Mouse (Mus musculus) left cerebral cortex, adult 2 months (tissue): ENCODE measurements at regions not wholly inside any gene's neighbourhood (a gene's known extent, or its start where the extent isn't known, plus 50 kb on each side); places are given as distances from the start of the nearest gene placed in this dataset.

Experiments
- DNase-seq, 2 experiments: peaks; one replicate each; pipeline ENCODE4 v3.0.0; 2021 to 2022; ENCODE audit warnings: low spot score in 2 of 2, mixed read lengths in 1 of 2; ENCODE audit errors: extremely low spot score in 1 of 2
- H3K27ac ChIP-seq: fragments of 200-600 bp; 2 replicates; pipeline ENCODE4 v1.8.1; 2022
- H3K4me3 ChIP-seq: fragments of 200-600 bp; 2 replicates; pipeline ENCODE4 v1.8.1; 2022
- CTCF ChIP-seq: fragments of 200-600 bp; IDR thresholded peaks from 2 replicates; pipeline ENCODE4 v1.8.1; 2022; ENCODE audit warnings: antibody characterized with exemption, mild to moderate bottlenecking, moderate library complexity
- intact Hi-C: fragments of 180-260 bp; cut with DNase I; formaldehyde crosslinking; loops from one replicate; pipeline ENCODE4 v1.15.1; 2025

DNA sequence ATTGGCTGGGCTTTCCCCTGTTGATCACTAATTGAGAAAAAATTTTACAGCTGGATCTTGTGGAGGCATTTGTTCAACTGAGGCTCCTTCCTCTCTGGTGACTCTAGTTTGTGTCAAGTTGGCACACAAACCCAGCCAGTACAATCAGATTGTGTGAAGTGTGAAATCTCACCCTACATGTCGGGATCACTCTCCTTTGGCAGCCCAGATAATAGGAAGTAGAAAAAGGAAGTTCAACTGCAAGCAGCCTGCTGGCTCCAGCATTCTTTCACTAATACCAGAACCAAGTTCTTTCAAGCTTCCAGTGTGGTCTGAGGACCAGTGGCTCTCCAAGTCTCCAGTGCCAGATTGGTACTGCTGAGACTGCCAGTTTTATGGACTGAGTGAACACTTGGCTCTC lies 2195.2 kb upstream of the Gm7489 start:
- Histone ChIP-seq H3K27ac (no peak overlapping the region), H3K4me3 (no peak overlapping the region)
- intact Hi-C loops, result no loop called here
- TF ChIP-seq CTCF, result no peak
- DNase-seq, result no peak

DNA sequence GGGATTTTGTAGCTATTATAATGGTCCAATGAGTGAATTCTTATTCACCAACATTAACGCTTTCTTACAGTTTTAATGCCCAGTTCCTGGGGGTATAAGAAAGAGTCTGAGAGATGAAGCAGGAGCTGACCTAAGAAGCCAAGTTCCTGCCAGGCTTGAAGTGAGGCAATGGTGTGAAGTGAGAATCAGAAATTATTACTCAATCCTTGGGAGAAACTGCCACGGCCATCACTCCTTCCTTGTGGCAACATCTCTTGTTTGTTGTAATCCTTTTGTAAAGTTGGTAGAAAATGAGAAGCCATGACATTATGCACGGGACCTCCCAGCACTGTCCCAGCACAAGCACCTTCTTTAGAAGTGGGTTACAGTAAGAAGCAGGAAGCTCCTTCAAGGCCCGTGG lies 2192.0 kb upstream of the Gm7489 start:
- TF ChIP-seq CTCF, result no peak
- Histone ChIP-seq H3K27ac (no peak overlapping the region), H3K4me3 (no peak overlapping the region)
- DNase-seq, result no peak
- intact Hi-C loops, result no loop called here

DNA sequence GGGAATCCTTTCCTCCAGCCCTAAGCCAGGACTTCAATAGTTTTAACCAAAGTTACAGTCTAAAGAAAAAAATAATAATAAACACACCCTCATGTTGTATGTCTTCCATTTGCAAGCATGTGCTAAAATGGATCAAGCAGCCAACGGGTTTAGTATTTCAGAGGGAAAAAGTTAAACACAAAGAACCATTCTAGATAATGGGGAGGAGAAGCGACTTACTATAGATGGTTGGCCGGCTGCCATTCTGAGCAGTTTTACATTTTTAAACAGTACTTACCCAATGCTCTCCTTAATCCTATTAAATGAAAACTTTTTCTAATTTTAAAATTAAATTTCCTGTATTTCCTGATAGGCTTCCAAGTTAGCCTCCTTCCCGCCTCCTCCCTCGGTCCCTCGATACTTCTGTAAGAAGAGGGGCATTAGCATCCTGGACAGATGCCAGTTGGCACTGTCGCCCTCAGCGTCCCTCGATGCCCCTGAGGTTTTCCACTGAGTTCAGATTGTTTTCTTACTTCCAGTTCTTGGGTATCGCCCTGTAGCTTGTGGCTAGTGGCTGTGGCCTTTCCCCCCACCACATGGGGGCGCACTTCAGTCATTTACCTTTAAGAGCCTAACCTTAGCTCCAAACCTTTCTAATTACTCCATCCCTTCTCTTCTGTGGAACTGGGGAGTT lies 2188.2 kb upstream of the Gm7489 start:
- intact Hi-C loops, result loop anchor here (5.0 kb wide), 1 partner anchor 201 kb away; no protein-coding TSS in a partner anchor
- DNase-seq, result peak in 1 of 2 experiments; percentile 34
- H3K4me3 ChIP-seq, result no peak overlapping the region

DNA sequence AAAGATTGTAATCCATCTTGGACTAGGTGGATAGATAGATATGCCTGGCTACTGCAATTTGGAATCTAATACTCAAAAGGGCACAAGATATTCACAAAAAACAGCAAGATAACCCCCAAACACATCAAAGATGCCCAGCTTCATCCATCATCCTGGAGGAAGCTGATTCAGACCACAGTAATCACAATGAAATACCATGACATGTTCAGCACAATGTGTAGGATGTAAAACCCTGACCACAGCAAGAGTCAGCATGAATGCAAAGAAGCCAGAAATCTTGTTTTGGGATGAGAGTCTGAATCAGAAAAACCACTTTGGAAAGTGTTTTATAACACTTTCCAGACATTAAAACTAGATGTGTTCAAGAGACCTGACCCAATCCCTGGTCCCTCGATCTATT lies 2180.5 kb upstream of the Gm7489 start:
- no peak for TF ChIP-seq CTCF
- no peak overlapping the region for H3K4me3 ChIP-seq
- H3K27ac ChIP-seq, result no peak overlapping the region
- DNase-seq, result no peak
- intact Hi-C loops, result no loop called here

More for the DNA sequence above, 2188.2 kb upstream of the Gm7489 start:
- peak; percentile 65 for TF ChIP-seq CTCF
- no peak overlapping the region for H3K27ac ChIP-seq

DNA sequence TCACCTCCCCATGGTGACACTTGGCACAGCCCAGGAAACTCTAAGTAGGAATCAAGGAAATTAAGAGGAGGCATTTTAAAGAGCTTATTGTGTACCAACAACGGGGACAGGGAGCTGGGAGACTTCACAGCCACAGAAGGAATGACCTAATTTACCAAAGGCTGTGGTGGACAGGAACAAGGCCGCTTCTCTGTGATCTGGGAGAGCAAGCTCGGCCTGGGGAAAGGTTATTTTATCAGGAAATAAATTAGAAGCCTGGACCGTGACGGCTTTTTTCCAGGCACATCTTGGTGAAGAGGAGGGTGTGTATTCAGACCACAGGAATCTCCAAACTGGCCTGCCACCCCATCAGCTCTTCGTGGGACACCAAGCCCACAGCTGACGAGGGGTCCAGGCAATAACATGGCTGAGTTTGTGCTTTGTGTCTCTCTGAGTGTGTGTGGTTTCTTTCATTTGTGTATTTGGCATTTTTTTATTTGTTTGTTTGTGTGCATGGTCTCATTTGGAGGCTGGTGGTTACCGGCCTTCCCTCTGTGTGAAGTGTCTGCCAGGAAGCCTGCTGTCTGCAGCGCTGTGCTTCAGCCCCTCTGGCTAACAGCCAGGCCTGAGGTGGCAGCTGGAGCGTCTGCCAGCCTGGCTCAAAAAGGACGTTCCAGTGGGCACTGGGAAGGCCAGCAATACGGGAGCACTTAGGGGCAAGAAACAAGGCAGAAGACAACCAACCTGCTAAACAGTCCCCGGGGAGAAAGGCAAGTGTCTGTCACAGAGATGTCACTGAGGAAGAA lies 2174.6 kb upstream of the Gm7489 start:
- peak; percentile 42 to 53 for DNase-seq
- no peak for TF ChIP-seq CTCF
- Histone ChIP-seq H3K4me3 (no peak overlapping the region), H3K27ac (peak overlapping the region; percentile 16; the same call in 1 of the 2 replicates)
- intact Hi-C loops, result no loop called here

DNA sequence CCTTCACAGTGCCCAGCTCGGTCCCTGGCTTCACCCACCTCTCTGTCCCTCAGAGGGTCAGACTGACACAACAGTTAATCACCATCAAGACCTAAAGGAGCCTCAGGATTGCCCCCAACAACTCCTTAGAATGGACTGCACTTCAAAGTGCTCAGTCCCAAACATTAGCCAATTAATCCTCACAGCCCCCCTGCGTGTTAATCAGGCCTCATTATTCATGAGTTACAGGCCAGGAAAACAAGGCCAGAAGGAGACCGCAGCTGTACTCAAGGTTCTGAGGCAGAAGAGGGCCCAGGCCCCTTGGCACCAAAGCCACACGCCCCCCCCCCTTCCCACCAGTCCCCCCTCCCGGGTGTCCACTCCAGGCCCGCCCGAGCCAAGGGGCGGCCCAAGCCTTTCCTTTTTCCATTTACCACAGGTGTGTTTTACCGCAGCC lies 2163.8 kb upstream of the Gm7489 start:
- intact Hi-C loops, result no loop called here
- H3K4me3 ChIP-seq, result no peak overlapping the region
- no peak for TF ChIP-seq CTCF
- H3K27ac ChIP-seq, result no peak overlapping the region
- DNase-seq, result no peak

DNA sequence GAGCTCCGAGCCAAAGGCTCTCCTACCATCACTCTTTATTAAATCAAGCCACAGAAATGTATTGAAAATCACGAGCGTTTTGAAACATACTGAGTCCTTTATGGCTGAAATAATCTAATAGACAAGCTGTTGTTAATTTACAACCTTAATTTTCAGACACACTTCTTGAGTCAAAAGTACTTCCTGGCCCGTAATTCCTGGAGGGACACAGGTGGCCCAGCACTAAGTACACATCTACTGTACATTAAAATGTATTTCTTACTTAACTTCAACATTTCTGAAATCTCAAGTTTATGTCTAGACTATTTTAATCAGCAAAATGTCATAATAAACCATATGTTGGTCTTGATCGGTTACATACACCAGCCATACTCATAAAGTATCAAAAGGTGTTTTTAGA lies 2163.3 kb upstream of the Gm7489 start:
- no peak for TF ChIP-seq CTCF
- intact Hi-C loops, result no loop called here
- no peak overlapping the region for H3K27ac ChIP-seq
- DNase-seq, result no peak
- H3K4me3 ChIP-seq, result no peak overlapping the region

DNA sequence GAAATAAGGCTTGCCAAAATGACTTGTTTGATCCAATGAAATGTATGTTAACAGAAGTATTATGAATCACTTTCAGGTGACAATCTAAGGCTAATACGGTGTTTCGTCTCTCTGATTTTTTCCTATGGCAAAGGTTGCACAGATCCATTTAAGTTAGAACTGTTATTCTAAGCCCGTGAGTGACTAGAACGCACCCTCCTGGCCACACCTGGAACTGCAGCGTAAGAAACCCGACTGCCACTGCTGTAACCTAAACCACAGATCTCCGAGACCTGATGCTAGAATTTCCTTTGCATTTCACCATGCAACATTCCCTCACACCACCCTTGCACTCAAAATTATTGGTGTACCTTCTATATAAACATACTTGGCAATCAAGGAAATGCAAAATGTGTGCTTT lies 2160.6 kb upstream of the Gm7489 start:
- intact Hi-C loops, result no loop called here
- TF ChIP-seq CTCF, result peak; percentile 30
- H3K4me3 ChIP-seq, result no peak overlapping the region

DNA sequence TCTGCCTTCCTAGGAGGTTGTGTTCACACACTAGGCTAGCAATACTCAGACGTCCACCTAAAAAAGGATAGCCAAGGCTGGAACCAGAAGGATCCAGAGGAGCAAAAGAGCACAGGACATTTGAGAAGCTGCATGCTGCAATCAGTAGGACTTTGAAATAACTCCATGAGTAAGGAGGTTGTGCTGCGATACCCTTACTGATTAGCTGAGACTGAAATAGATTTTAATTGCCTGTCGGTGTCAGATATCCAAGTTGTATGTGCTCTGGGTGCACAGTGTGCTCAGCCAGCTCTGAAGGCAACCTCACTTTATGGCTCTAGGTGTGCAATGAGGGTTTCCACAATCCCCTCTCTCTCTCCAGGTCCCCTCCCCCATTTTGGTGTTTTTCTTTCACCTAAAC lies 2159.2 kb upstream of the Gm7489 start:
- Histone ChIP-seq H3K27ac (no peak overlapping the region), H3K4me3 (no peak overlapping the region)
- no peak for DNase-seq
- TF ChIP-seq CTCF, result no peak
- intact Hi-C loops, result no loop called here

More for the DNA sequence above, 2160.6 kb upstream of the Gm7489 start:
- DNase-seq, result no peak
- H3K27ac ChIP-seq, result no peak overlapping the region

DNA sequence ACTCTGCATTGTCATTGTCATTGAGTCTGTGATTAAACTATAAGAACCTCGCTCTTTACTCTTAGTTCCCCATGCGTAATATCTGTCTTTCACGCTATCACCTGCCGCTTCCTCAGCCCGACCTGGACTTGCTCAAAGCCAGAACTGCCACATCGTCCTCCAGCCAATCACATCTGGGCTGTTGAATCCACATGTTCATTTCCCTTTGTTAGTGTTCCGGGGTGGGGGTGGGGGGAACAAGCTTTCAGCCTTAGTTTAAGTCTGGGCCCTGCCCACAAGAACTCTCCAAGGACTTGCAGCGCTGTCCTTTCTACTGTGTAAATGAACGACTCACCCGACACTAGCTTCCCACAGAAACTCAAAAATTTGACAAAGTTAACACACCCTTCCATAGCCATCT lies 2154.6 kb upstream of the Gm7489 start:
- no peak overlapping the region for H3K27ac ChIP-seq
- no peak for TF ChIP-seq CTCF
- DNase-seq, result no peak
- no peak overlapping the region for H3K4me3 ChIP-seq
- intact Hi-C loops, result no loop called here

DNA sequence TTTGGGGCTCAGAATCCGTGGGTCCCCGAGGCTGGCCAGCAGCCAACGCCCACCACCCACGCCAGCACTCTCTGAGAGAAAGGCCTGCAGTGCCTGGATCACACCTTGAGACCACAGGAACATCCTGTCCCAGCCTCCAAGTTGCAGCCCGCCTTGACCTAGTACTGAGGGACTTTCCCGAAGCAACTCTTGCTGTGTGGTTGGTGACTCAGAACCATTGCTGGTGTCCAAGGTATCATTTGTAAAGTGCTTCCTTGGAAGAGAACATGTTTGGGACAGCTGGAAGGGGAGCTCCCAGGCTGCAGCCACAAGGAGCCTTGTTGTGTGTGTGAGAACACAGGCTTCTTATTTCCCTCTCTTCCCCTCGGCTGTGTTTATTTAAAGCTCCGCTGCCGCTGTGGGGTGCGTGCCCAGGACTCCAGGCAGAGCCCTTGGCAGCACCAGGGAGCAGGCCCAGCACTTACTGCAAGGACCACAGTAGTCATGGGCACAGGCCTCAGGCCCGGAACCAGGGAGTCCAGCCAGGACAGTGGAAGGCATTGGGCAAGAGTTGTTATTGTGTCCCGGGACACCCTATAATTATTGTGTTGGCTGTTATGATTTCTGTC lies 2153.8 kb upstream of the Gm7489 start:
- DNase-seq, result peak; percentile 13 to 27
- intact Hi-C loops, result no loop called here
- Histone ChIP-seq H3K27ac (no peak overlapping the region), H3K4me3 (no peak overlapping the region)
- TF ChIP-seq CTCF, result no peak

DNA sequence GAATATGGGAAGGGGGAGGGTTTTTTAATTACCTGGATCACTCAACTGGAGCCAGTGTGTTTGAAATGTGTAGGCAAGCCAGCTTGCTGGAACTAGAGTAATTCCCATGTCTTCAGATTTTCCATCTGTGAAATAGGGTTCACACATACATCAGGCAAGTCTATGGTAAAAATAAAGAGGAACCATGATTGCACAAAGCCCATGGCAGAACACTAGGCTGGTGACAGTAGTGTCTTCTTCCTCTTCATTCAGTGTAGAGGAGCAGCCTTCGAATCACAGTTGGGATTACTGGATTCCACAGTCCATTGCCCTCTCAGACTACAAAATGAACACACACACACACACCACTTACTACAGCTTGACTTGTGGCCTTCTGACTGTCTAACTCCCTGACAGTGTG lies 2150.5 kb upstream of the Gm7489 start:
- H3K27ac ChIP-seq, result no peak overlapping the region
- intact Hi-C loops, result no loop called here
- TF ChIP-seq CTCF, result no peak
- no peak overlapping the region for H3K4me3 ChIP-seq
- no peak for DNase-seq
